Mouse (Mus musculus) stomach, embryonic 16.5 days (tissue): ENCODE results near the gene Col6a4. TPM values are rescaled to one million over a fixed set of nuclear protein-coding genes. Genes with fewer than 3 reads are reported as not detected.

Source experiments
- ATAC-seq: fragments of 200-750 bp; cut with Nextera tagmentation; 2 replicates; pipeline ENCODE4 v1.8.0; 2017; ENCODE audit warnings: moderate number of reproducible peaks, moderate TSS enrichment; ENCODE audit not compliant: insufficient read depth, low FRiP score
- H3K27ac ChIP-seq: fragments of 300-500 bp; sonication (generic); 2 replicates; pipeline ENCODE4 v1.5.1; 2014; ENCODE audit warnings: low read length
- H3K27me3 ChIP-seq: fragments of 300-500 bp; sonication (generic); 2 replicates; pipeline ENCODE4 v1.6.1; 2014; ENCODE audit warnings: low read length, control low read depth, mixed read lengths; ENCODE audit not compliant: control insufficient read depth, insufficient read depth
- H3K36me3 ChIP-seq: fragments of 300-500 bp; sonication (generic); 2 replicates; pipeline ENCODE4 v1.6.1; 2014; ENCODE audit warnings: low read length; ENCODE audit not compliant: control insufficient read depth, insufficient read depth
- H3K4me1 ChIP-seq: fragments of 300-500 bp; sonication (generic); 2 replicates; pipeline ENCODE4 v1.6.1; 2014; ENCODE audit warnings: low read length, control low read depth, mixed read lengths; ENCODE audit not compliant: control insufficient read depth, insufficient read depth
- H3K4me2 ChIP-seq: fragments of 300-500 bp; sonication (generic); 2 replicates; pipeline ENCODE4 v1.6.1; 2014; ENCODE audit warnings: low read depth, low read length, mixed read lengths
- H3K4me3 ChIP-seq: fragments of 300-500 bp; sonication (generic); replicated peaks from 2 replicates; pipeline ENCODE4 v1.5.1; 2014; ENCODE audit warnings: mild to moderate bottlenecking, low read length
- H3K9ac ChIP-seq: fragments of 300-500 bp; sonication (generic); 2 replicates; pipeline ENCODE4 v1.6.1; 2014; ENCODE audit warnings: low read length
- H3K9me3 ChIP-seq: fragments of 300-500 bp; sonication (generic); replicated peaks from 2 replicates; pipeline ENCODE4 v1.6.1; 2016; ENCODE audit warnings: low read length, control low read depth; ENCODE audit not compliant: control insufficient read depth
- WGBS: fragments of 180-500 bp; shearing (Covaris S2); extraction: QIAGEN DNeasy Blood & Tissue Kit; methylation state at CpG from one replicate; pipeline ENCODE4 v1.1.7; 2014; 5-methylcytosine and 5-hydroxymethylcytosine counted together
- polyA plus RNA-seq: library from polyadenylated mRNA; unstranded; fragments of >200 nt; fragmentation: Nextera tagmentation; extraction: Ambion mirVana; gene quantifications from 2 replicates; pipeline ENCODE4 v1.2.1, GENCODE M21; 2015

Gene Col6a4
- polyA plus RNA-seq, 1 experiment from 2014 or later = 46.3 TPM

DNA sequence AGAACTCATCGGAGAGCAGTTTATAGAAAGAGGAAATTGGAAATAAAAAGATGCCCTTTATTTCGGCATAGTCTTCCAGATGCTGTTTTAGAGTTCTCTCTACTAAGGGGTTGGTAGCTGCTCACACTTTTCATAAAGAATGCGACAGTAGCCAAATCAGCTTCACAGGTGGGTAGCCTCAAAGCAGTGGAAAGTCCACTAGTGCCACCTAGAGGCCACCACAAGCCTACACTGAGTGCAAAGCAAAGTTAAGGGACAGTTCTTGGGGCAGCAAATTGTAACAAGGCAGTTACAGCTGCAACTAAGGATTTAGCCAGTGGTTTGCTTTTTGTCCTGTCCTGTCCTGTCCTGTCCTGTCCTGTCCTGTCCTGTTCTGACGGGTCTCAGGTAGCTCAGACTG lies 27.0 kb upstream of the Col6a4 start:
- Histone ChIP-seq H3K27ac (no peak overlapping the region), H3K9ac (no peak overlapping the region), H3K36me3 (no peaks in the 10 kb centered on the region), H3K4me1 (no peaks in the 10 kb centered on the region), H3K4me2 (no peak overlapping the region), H3K4me3 (no peak overlapping the region), H3K27me3 (no peaks in the 10 kb centered on the region), H3K9me3 (no peaks in the 10 kb centered on the region)
- no peak; the same call in 1 of the 2 replicates for ATAC-seq
- 43% methylated on average over 4 of the region's 4 CpGs for WGBS

DNA sequence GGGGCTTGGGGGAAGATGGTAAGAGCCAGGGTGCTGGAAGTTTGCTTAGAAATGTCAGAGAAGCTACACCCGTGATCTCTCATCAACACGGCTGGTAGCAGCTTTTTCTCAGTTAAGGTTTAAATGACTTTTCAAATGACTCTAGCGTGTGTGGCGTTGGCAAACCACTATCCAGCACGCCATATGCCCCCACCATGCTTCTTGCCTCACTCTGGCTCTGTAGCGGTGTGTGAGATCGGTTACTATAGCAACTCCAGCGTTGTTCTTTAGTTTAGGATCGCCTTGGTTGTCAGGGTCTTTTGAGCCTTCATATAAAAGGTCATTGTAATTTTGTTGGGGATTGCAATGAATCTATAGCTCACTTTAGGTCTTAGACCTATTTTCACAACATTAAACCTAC lies 22.5 kb upstream of the Col6a4 start:
- Histone ChIP-seq H3K4me1 (no peaks in the 10 kb centered on the region), H3K9ac (no peak overlapping the region), H3K27me3 (no peaks in the 10 kb centered on the region), H3K9me3 (no peaks in the 10 kb centered on the region), H3K4me2 (no peak overlapping the region), H3K4me3 (no peak overlapping the region), H3K36me3 (no peaks in the 10 kb centered on the region), H3K27ac (no peak overlapping the region)
- WGBS = 75% methylated on average over 9 of the region's 9 CpGs
- ATAC-seq = no peak

DNA sequence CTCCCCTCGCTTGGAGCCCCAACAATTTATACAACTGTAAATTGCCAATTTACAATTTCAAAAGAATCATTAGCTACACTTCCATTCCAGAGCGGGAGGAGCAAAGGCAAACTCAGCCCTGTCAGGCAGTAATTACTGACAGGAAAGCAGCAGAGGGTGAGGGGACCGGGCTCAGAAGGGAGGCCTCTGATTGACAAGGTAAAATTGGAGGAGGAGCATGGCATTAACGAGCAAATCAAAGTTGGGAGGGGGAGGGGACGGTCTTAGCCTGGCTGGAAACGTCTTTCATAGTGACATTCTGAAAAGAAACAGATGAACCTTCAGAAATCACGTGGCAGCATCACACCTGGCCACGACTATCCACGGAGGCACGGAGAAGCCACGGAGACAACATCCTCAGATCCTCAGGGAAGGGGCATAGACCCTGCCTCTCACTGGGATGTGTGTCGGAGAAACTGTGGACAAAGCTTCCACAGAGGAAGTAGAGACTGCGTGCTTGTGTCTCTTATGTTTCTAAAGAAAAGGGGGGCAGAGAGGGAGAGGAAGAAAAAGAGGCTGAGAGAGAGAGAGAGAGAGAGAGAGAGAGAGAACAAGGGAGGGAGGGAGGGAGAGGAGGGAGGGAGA lies 19.3 kb upstream of the Col6a4 start:
- ATAC-seq = no peak
- Histone ChIP-seq H3K4me2 (no peak overlapping the region), H3K36me3 (no peaks in the 10 kb centered on the region), H3K27me3 (no peaks in the 10 kb centered on the region), H3K9ac (no peak overlapping the region), H3K4me1 (no peaks in the 10 kb centered on the region), H3K9me3 (0 out of 2 replicates have a peak, but pooled peaks cover 2% of the 10 kb centered on the region), H3K27ac (no peak overlapping the region), H3K4me3 (no peak overlapping the region)
- 29% methylated on average over 13 of the region's 13 CpGs for WGBS

DNA sequence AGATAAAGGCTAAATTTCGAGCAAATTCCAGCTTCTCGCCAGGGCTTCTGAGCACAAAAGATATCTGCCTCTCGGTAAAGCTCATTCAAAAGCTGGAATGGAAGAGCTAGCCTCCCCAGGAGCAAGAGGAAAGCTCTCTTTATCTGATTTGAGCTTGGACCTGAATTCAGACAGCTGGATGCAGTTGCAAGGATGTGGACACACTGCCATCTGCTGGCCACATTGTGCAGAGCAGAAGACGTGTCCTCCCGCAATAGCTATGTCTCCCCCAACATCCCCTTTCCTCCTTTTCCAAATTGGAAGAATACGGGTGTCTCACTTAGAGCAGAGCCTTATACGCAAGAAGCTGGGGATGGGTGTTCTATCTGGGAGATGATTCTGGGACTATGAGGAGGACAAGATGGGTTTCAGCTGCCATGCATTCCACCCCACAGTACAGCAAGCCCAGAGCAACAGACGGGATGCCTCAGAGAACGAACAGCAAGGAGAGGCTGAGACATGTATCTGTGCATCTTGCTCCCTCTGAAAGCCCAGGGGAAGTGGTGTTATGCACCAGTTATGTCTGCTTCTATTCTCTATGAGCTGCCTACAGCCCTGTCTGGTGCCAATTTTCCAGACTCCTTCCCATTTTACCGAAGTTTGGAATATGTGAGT lies 16.3 kb upstream of the Col6a4 start:
- Histone ChIP-seq H3K4me3 (no peak overlapping the region), H3K9me3 (0 out of 2 replicates have a peak, but pooled peaks cover 2% of the 10 kb centered on the region), H3K27me3 (no peaks in the 10 kb centered on the region), H3K9ac (no peak overlapping the region), H3K27ac (no peak overlapping the region), H3K4me1 (no peaks in the 10 kb centered on the region), H3K36me3 (no peaks in the 10 kb centered on the region), H3K4me2 (no peak overlapping the region)
- WGBS = 25% methylated on average over 10 of the region's 10 CpGs
- ATAC-seq = peak; percentile 53

GRCm38 (mm10) chr9:106106241-106106640 lies 9.7 kb upstream of the Col6a4 start:
- Histone ChIP-seq H3K4me2 (no peak overlapping the region), H3K9ac (no peak overlapping the region), H3K27me3 (no peaks in the 10 kb centered on the region), H3K4me1 (no peaks in the 10 kb centered on the region), H3K27ac (no peak overlapping the region), H3K36me3 (no peaks in the 10 kb centered on the region), H3K9me3 (0 out of 2 replicates have a peak, but pooled peaks cover 2% of the 10 kb centered on the region), H3K4me3 (no peak overlapping the region)
- ATAC-seq = no peak
- WGBS = 73% methylated on average over 9 of the region's 9 CpGs

- 83% methylated on average over 7 of the region's 7 CpGs for WGBS
- ATAC-seq = no peak
These were observed 7.8 kb upstream of the Col6a4 start for GRCm38 (mm10) chr9:106104401-106104800.

GRCm38 (mm10) chr9:106101166-106101565 lies 4.6 kb upstream of the Col6a4 start:
- Histone ChIP-seq H3K9me3 (no peaks in the 10 kb centered on the region), H3K9ac (no peak overlapping the region), H3K36me3 (no peaks in the 10 kb centered on the region), H3K27me3 (no peaks in the 10 kb centered on the region), H3K4me3 (no peak overlapping the region), H3K4me1 (no peaks in the 10 kb centered on the region), H3K27ac (no peak overlapping the region), H3K4me2 (no peak overlapping the region)
- 77% methylated on average over 5 of the region's 5 CpGs for WGBS
- no peak for ATAC-seq

More at GRCm38 (mm10) chr9:106104401-106104800, 7.8 kb upstream of the Col6a4 start:
- H3K4me1 ChIP-seq = no peaks in the 10 kb centered on the region
- no peaks in the 10 kb centered on the region for H3K9me3 ChIP-seq
- H3K27ac ChIP-seq = no peak overlapping the region
- no peaks in the 10 kb centered on the region for H3K36me3 ChIP-seq
- no peaks in the 10 kb centered on the region for H3K27me3 ChIP-seq
- H3K4me2 ChIP-seq = no peak overlapping the region
- no peak overlapping the region for H3K4me3 ChIP-seq
- H3K9ac ChIP-seq = no peak overlapping the region

DNA sequence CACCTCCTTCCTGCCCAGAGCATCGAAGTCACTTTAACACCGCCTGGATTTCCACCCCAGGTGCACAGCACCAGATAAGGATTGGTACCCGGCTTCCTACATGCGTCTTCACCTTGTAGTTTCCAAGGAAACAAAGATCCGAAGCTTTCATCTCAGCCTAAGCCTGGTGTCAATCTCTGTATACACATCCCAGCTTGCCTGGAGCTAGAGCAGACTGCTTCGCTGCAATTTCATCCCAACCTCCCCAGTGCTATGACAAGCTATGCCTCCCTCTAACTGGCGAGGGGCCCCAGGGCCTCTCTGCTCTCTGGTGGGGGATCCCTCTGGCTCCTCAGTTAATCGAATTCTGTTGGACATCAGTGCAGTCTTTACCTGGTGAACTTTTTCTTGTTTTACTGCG lies 3.7 kb upstream of the Col6a4 start:
- ATAC-seq = no peak
- Histone ChIP-seq H3K27me3 (no peaks in the 10 kb centered on the region), H3K9ac (no peak overlapping the region), H3K27ac (no peak overlapping the region), H3K4me2 (no peak overlapping the region), H3K4me3 (no peak overlapping the region), H3K9me3 (no peaks in the 10 kb centered on the region), H3K36me3 (no peaks in the 10 kb centered on the region), H3K4me1 (no peaks in the 10 kb centered on the region)
- WGBS = 53% methylated on average over 9 of the region's 9 CpGs

- no peak overlapping the region for H3K4me2 ChIP-seq
- ATAC-seq = no peak
- no peaks in the 10 kb centered on the region for H3K27me3 ChIP-seq
- 71% methylated on average over 22 of the region's 22 CpGs for WGBS
- H3K4me1 ChIP-seq = no peaks in the 10 kb centered on the region
- H3K36me3 ChIP-seq = no peaks in the 10 kb centered on the region
- no peaks in the 10 kb centered on the region for H3K9me3 ChIP-seq
- H3K27ac ChIP-seq = no peak overlapping the region
- no peak overlapping the region for H3K4me3 ChIP-seq
- H3K9ac ChIP-seq = no peak overlapping the region
These were observed 2.9 kb upstream of the Col6a4 start for GRCm38 (mm10) chr9:106099379-106100021.
